Mouse (Mus musculus) adrenal gland, postnatal 25 days (tissue): ENCODE data around the gene Swi5. TPM values are rescaled to one million over a fixed set of nuclear protein-coding genes. Genes with fewer than 3 reads are reported as not detected.

Source experiments
- microRNA-seq, 2 experiments: library from miRNA; unstranded; fragments of <30 nt; microRNA quantifications; one replicate each; pipeline ENCODE4 v1.2.0; 2021
- total RNA-seq: library from RNA; stranded (reverse); gene quantifications from 2 replicates; pipeline ENCODE4 v1.2.3, GENCODE M21; 2021

Gene Swi5
- total RNA-seq, 1 experiment from 2014 or later, result 276 TPM

Small RNA genes within 50 kb of the gene (microRNA-seq; reads per million reads assigned to microRNA genes)
- gene Gm23363, result 0.69 to 1.1 reads per million in 2 experiments
- 20.3 to 49.4 reads per million in 2 experiments for gene Mir199b

Other genes with a start within 250 kb of the Swi5 start
- 8.9 and 12.1 TPM in 2 replicates for gene Fam78a, start 203.2 kb downstream of the Swi5 start, total RNA-seq
- gene Plpp7, start 192.5 kb downstream of the Swi5 start, total RNA-seq, result 6.9 TPM in 2 replicates
- 112 and 128 TPM in 2 replicates for gene Prrc2b, start 137.0 kb downstream of the Swi5 start, total RNA-seq
- 47.0 and 54.2 TPM in 2 replicates for gene Pomt1, start 51.5 kb downstream of the Swi5 start, total RNA-seq
- gene Uck1, start 27.9 kb downstream of the Swi5 start, total RNA-seq, result 120 and 132 TPM in 2 replicates
- 65.1 and 87.7 TPM in 2 replicates for gene Golga2, start 691 bp downstream of the Swi5 start, total RNA-seq
- 85.5 and 107 TPM in 2 replicates for gene Ciz1, start 64.3 kb upstream of the Swi5 start, total RNA-seq
- gene Dnm1, start 65.3 kb upstream of the Swi5 start, total RNA-seq, result 13.1 and 20.4 TPM in 2 replicates
- gene 1110008P14Rik, start 93.9 kb upstream of the Swi5 start, total RNA-seq, result 173 and 191 TPM in 2 replicates
- gene Lcn2, start 100.2 kb upstream of the Swi5 start, total RNA-seq, result 1.0 and 1.5 TPM in 2 replicates
- gene Ptges2, start 107.8 kb upstream of the Swi5 start, total RNA-seq, result 49.8 and 51.8 TPM in 2 replicates
- 5.5 and 5.6 TPM in 2 replicates for gene Naif1, start 162.4 kb upstream of the Swi5 start, total RNA-seq
- 16.4 and 28.0 TPM in 2 replicates for gene Slc25a25, start 163.4 kb upstream of the Swi5 start, total RNA-seq
- gene Fam102a, start 247.3 kb upstream of the Swi5 start, total RNA-seq, result 32.3 and 35.5 TPM in 2 replicates